Mouse (Mus musculus): ENCODE measurements at regions not wholly inside any gene's neighbourhood (a gene's known extent, or its start where the extent isn't known, plus 50 kb on each side); places are given as distances from the start of the nearest gene placed in this dataset.

DNA sequence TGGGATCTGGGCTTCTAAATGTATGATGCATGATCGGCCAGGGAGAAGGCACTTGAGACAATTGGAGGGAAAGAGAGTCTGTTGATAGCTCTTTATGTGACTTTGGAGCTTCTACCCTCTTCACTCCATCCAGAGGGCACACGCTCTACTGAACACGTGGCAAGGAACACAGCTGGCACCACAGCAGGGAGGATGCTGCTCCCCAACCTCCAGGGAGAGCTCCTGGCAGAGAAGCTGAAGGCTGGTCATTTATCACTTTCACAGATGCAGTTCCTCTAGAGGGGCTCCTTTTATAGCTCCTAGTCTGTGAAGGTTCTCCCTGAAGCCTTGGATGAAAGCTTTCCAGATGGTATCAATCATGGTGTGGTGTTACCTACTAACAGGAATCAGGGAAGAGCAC lies 1403.9 kb upstream of the Gm7489 start:
- 0 out of 2 replicates have a peak, but pooled peaks cover 2% of the 10 kb centered on the region for H3K4me1 ChIP-seq (ENCODE audit: control insufficient read depth, insufficient read depth, low read length)
- no peaks in the 10 kb centered on the region for H3K9me3 ChIP-seq (ENCODE audit: control insufficient read depth, low read length)
- no peak for TF ChIP-seq POLR2A (IDR thresholded peaks at IDR 0.05; ENCODE audit: borderline replicate concordance, extremely low read depth, insufficient read depth, insufficient read length)
- H3K36me3 ChIP-seq (ENCODE audit: control insufficient read depth, insufficient read depth, low read length) = no peaks in the 10 kb centered on the region
- no peak for DNase-seq (ENCODE audit: low spot score)
- no peak for ATAC-seq (ENCODE audit: low FRiP score, low read depth)
- H3K4me2 ChIP-seq (replicated peaks; ENCODE audit: low read depth, low read length, severe bottlenecking) = no peak overlapping the region
- no peak overlapping the region for H3K9ac ChIP-seq (ENCODE audit: low read depth, low read length, severe bottlenecking)
- H3K27ac ChIP-seq (replicated peaks; ENCODE audit: low read depth, low read length) = no peak overlapping the region
- no peak overlapping the region for H3K4me3 ChIP-seq (replicated peaks; ENCODE audit: low read length)
- H3K27me3 ChIP-seq (ENCODE audit: control insufficient read depth, insufficient read depth, low read length) = no peaks in the 10 kb centered on the region
- 26% methylated on average over 3 of the region's 3 CpGs for WGBS

DNA sequence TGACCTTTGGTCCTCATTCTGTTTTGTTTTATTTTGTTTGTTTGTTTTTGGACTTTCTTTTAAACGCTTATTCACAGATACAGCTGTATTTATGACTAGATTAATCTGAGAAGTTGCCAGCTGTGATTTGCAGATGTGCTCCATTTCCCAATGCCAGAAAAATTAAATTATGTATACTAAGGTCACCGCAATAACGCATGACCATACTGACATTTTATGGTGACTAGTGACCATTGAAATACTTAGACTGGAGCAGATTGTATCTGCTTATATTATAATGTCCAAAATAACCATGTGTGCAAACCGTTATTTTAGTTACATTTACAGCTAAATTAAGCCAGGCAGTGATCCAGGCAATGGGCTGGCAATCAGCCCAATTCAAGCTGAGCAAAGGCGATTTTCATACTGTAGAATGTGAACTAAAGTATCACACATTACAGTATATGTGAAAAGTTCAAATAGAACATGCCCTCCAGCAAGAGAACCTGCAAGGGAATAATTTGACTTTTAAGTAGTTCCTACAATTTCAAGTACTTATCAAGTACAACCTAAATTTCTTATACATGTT lies 1401.0 kb upstream of the Gm7489 start:
- H3K4me3 ChIP-seq (replicated peaks; ENCODE audit: low read length) = no peak overlapping the region
- no peak overlapping the region for H3K4me2 ChIP-seq (replicated peaks; ENCODE audit: low read depth, low read length, severe bottlenecking)
- DNase-seq (ENCODE audit: low spot score) (no peak), ATAC-seq (ENCODE audit: low FRiP score, low read depth) (no peak)
- 0 out of 2 replicates have a peak, but pooled peaks cover 2% of the 10 kb centered on the region for H3K4me1 ChIP-seq (ENCODE audit: control insufficient read depth, insufficient read depth, low read length)
- H3K36me3 ChIP-seq (ENCODE audit: control insufficient read depth, insufficient read depth, low read length) = no peaks in the 10 kb centered on the region
- no peak for TF ChIP-seq POLR2A (IDR thresholded peaks at IDR 0.05; ENCODE audit: borderline replicate concordance, extremely low read depth, insufficient read depth, insufficient read length)
- no peak overlapping the region for H3K9ac ChIP-seq (ENCODE audit: low read depth, low read length, severe bottlenecking)
- no peaks in the 10 kb centered on the region for H3K27me3 ChIP-seq (ENCODE audit: control insufficient read depth, insufficient read depth, low read length)
- no peak overlapping the region for H3K27ac ChIP-seq (replicated peaks; ENCODE audit: low read depth, low read length)
- 59% methylated on average over 5 of the region's 5 CpGs for WGBS
- no peaks in the 10 kb centered on the region for H3K9me3 ChIP-seq (ENCODE audit: control insufficient read depth, low read length)

DNA sequence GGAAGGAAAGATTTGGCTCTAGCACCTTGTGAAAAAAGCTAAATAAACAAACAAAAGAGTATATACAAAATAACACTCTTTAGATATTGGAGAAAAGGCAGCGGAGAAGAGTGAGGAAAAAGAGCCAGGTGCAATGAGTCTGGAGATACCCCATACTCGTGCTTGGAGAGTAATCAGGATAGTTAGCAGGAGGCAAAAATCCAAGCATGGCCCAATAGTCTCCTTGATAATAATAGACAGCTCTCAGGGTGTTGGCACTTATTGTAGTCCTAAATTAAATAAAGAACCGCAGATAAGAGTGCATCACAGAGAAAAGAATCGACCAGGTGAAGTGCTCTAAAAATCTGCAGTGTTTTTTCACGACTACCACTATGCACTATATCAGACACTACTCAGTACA lies 1400.4 kb upstream of the Gm7489 start:
- Histone ChIP-seq H3K4me1 (ENCODE audit: control insufficient read depth, insufficient read depth, low read length) (0 out of 2 replicates have a peak, but pooled peaks cover 2% of the 10 kb centered on the region), H3K4me2 (replicated peaks; ENCODE audit: low read depth, low read length, severe bottlenecking) (no peak overlapping the region), H3K36me3 (ENCODE audit: control insufficient read depth, insufficient read depth, low read length) (no peaks in the 10 kb centered on the region), H3K27me3 (ENCODE audit: control insufficient read depth, insufficient read depth, low read length) (no peaks in the 10 kb centered on the region), H3K9me3 (ENCODE audit: control insufficient read depth, low read length) (no peaks in the 10 kb centered on the region), H3K4me3 (replicated peaks; ENCODE audit: low read length) (no peak overlapping the region), H3K9ac (ENCODE audit: low read depth, low read length, severe bottlenecking) (no peak overlapping the region), H3K27ac (replicated peaks; ENCODE audit: low read depth, low read length) (no peak overlapping the region)
- no peak for ATAC-seq (ENCODE audit: low FRiP score, low read depth)
- DNase-seq (ENCODE audit: low spot score) = no peak
- 80% methylated on average over 5 of the region's 5 CpGs for WGBS
- TF ChIP-seq POLR2A (IDR thresholded peaks at IDR 0.05; ENCODE audit: borderline replicate concordance, extremely low read depth, insufficient read depth, insufficient read length) = no peak

DNA sequence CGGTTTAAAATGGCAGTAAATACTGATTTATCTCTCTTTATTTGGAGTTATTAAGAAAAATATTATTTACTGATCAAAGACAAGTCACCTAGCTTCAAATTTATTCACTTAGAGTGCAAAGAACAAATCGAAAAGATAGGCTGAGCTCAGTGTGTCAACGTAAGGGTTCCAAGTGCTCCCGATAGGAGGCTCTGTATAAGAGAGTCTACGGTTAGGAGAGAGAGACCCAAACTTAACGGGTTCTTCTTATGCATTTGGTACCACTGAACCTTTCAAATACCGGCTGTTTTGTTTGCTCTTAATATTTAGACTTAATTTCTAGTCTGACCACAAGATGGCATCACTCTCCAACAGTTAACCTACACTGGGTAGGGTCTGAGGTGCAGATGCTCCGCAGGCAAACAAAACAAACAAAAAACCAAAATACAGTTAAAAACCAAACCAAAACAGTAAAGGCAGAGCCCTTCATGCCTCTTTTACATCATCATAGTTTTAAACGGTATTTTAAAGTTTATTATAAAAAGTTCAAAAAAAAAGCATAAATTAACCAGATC lies 1379.4 kb upstream of the Gm7489 start:
- Histone ChIP-seq H3K9ac (ENCODE audit: low read depth, low read length, severe bottlenecking) (no peak overlapping the region), H3K36me3 (ENCODE audit: control insufficient read depth, insufficient read depth, low read length) (no peaks in the 10 kb centered on the region), H3K9me3 (ENCODE audit: control insufficient read depth, low read length) (no peaks in the 10 kb centered on the region), H3K27ac (replicated peaks; ENCODE audit: low read depth, low read length) (no peak overlapping the region), H3K4me3 (replicated peaks; ENCODE audit: low read length) (no peak overlapping the region), H3K27me3 (ENCODE audit: control insufficient read depth, insufficient read depth, low read length) (no peaks in the 10 kb centered on the region), H3K4me1 (ENCODE audit: control insufficient read depth, insufficient read depth, low read length) (peaks cover 8% of the 10 kb centered on the region; the same call in 1 of the 2 replicates), H3K4me2 (replicated peaks; ENCODE audit: low read depth, low read length, severe bottlenecking) (no peak overlapping the region)
- ATAC-seq (ENCODE audit: low FRiP score, low read depth) (peak; percentile 74), DNase-seq (ENCODE audit: low spot score) (peak; percentile 64)
- TF ChIP-seq POLR2A (IDR thresholded peaks at IDR 0.05; ENCODE audit: borderline replicate concordance, extremely low read depth, insufficient read depth, insufficient read length) = no peak
- 30% methylated on average over 9 of the region's 9 CpGs for WGBS

DNA sequence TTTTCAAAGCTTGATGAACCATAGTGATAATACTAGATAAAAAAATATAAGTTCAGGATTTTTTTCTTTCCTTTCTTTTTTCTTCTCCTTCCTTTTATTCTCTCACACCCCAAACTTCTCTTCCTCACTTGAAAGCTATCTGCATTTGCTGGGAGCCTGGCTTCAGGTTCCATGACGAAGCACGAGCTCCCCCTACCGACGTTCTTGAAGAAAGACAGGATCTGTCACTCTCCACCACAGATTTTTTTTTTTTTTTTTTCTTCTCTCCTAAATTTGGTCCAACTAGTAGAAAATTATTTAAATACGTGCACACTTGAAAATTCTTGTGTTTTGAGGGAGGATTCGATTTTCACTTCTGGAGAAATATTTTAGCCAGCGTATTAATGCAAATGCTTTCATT lies 1377.8 kb upstream of the Gm7489 start:
- no peak for ATAC-seq (ENCODE audit: low FRiP score, low read depth)
- Histone ChIP-seq H3K4me3 (replicated peaks; ENCODE audit: low read length) (no peak overlapping the region), H3K27ac (replicated peaks; ENCODE audit: low read depth, low read length) (no peak overlapping the region), H3K27me3 (ENCODE audit: control insufficient read depth, insufficient read depth, low read length) (no peaks in the 10 kb centered on the region), H3K4me1 (ENCODE audit: control insufficient read depth, insufficient read depth, low read length) (peaks cover 8% of the 10 kb centered on the region; the same call in 1 of the 2 replicates), H3K9me3 (ENCODE audit: control insufficient read depth, low read length) (no peaks in the 10 kb centered on the region), H3K9ac (ENCODE audit: low read depth, low read length, severe bottlenecking) (no peak overlapping the region), H3K4me2 (replicated peaks; ENCODE audit: low read depth, low read length, severe bottlenecking) (no peak overlapping the region), H3K36me3 (ENCODE audit: control insufficient read depth, insufficient read depth, low read length) (no peaks in the 10 kb centered on the region)
- peak; percentile 86 for DNase-seq (ENCODE audit: low spot score)
- WGBS = 3% methylated on average over 7 of the region's 7 CpGs
- no peak for TF ChIP-seq POLR2A (IDR thresholded peaks at IDR 0.05; ENCODE audit: borderline replicate concordance, extremely low read depth, insufficient read depth, insufficient read length)
